In the genomic region with DNA sequence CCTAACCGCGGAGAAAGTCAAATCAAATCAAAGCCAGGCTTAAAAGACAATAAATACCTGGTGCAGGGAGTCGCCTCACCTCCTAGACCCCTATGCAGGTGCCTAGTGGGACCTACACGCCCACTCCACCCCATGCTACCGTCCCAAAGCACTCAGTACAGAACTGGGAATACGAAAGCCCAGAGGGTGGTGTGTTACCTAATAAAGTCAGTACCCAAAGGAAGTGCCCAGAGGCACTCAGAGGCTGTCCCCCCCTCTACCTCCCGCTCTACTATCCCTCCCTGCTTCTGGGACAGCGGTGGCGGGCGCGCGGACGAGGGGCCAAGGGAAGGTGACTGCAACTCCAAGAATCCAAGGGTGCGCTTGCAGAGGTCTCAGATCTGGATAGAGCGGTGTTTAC, we compare ENCODE assay signal across 10 mouse cellular contexts. TPM values are rescaled to one million over a fixed set of nuclear protein-coding genes. Genes with fewer than 3 reads are reported as not detected.
DNase-seq lines count a peak whose midpoint lies in the region; ATAC-seq and TF ChIP-seq lines count a peak whose summit lies in the region.
"Had no signal": no experiment of that assay in that cellular context is flagged by ENCODE, and none has a peak within 500 bp of the region (broad histone marks: within the 10 kb centered on the region; RNA-seq: fewer than 3 reads in every experiment).

No protein-coding gene starts in this region.

- no peaks in the 10 kb centered on the region for H3K36me3 ChIP-seq in heart, embryonic 12.5 days
- H3K36me3 ChIP-seq in ES-E14 (ENCODE audit: control insufficient read depth, insufficient read depth, low read length, poor library complexity, severe bottlenecking), result no peaks in the 10 kb centered on the region
- no peaks in the 10 kb centered on the region for H3K36me3 ChIP-seq in hindbrain, embryonic 12.5 days

- no peak overlapping the region for H3K27ac ChIP-seq in heart, embryonic 12.5 days (ENCODE audit: poor library complexity, severe bottlenecking)
- H3K27ac ChIP-seq in ES-E14 (ENCODE audit: insufficient read depth, low read depth, low read length, poor library complexity, severe bottlenecking), result no peak overlapping the region
- no peak overlapping the region for H3K27ac ChIP-seq in hindbrain, embryonic 12.5 days

- H3K9me3 ChIP-seq in heart, embryonic 12.5 days (replicated peaks), result no peaks in the 10 kb centered on the region
- no peaks in the 10 kb centered on the region for H3K9me3 ChIP-seq in ES-E14 (ENCODE audit: control insufficient read depth, insufficient read depth, low read depth, low read length)
- no peaks in the 10 kb centered on the region for H3K9me3 ChIP-seq in hindbrain, embryonic 12.5 days (replicated peaks)

- H3K9ac ChIP-seq in heart, embryonic 12.5 days, result peak overlapping the region; percentile 52; the same call in 1 of the 2 replicates
- H3K9ac ChIP-seq in ES-E14 (ENCODE audit: insufficient read depth, low read depth, low read length, poor library complexity, severe bottlenecking), result no peak overlapping the region
- H3K9ac ChIP-seq in hindbrain, embryonic 12.5 days, result no peak overlapping the region

- ATAC-seq in heart, embryonic 12.5 days (ENCODE audit: insufficient number of reproducible peaks, low FRiP score), result peak; percentile 20; the same call in 1 of the 2 replicates
- peak; percentile 17; the same call in 1 of the 2 replicates for ATAC-seq in hindbrain, embryonic 12.5 days (ENCODE audit: low FRiP score)
- ATAC-seq in megakaryocyte, adult 5-6 weeks (ENCODE audit: poor library complexity, severe bottlenecking), result 0 out of 2 replicates have a peak, but pooled peaks have one; percentile 8

- in situ Hi-C loops in ES-E14 (cut with MboI; ENCODE audit: low sequenced_read_pairs in 2 of 2, unreplicated experiment in 2 of 2), result no loop called here

- H3K27me3 ChIP-seq in heart, embryonic 12.5 days (replicated peaks), result peaks cover 63% of the 10 kb centered on the region
- peaks cover 53% of the 10 kb centered on the region for H3K27me3 ChIP-seq in hindbrain, embryonic 12.5 days

- no peak for DNase-seq in heart, adult 8-10 months (ENCODE audit: low spot score)
- DNase-seq in ES-E14 (ENCODE audit: low read depth, low spot score), result no peak
- DNase-seq in thymus, postnatal 4 days, result no peak
- no peak for DNase-seq in urinary bladder, adult 18-20 months (ENCODE audit: low spot score in 2 of 2)
- no peak for DNase-seq in embryo, embryonic 10.5 days (ENCODE audit: low spot score)
- DNase-seq: adrenal gland, adult 8-10 months; B cell, adult 2 months had no signal

- H3K4me3 ChIP-seq in heart, embryonic 12.5 days, result peak overlapping the region; percentile 61
- H3K4me3 ChIP-seq in ES-E14 (ENCODE audit: insufficient read depth in 1 of 2, low read depth in 1 of 2, low read length in 2 of 2, poor library complexity in 1 of 2, severe bottlenecking in 1 of 2), result peak overlapping the region; percentile 70 to 72
- peak overlapping the region; percentile 63 for H3K4me3 ChIP-seq in hindbrain, embryonic 12.5 days

- WGBS in heart, embryonic 12.5 days, result 3% methylated on average over 15 of the region's 15 CpGs
- under 1% methylated on average over 15 of the region's 15 CpGs for WGBS in hindbrain, embryonic 12.5 days

- peak overlapping the region; percentile 95 for H3K4me2 ChIP-seq in heart, embryonic 12.5 days
- peak overlapping the region; percentile 98 for H3K4me2 ChIP-seq in hindbrain, embryonic 12.5 days (replicated peaks)

- peaks cover 27% of the 10 kb centered on the region for H3K4me1 ChIP-seq in heart, embryonic 12.5 days (replicated peaks)
- peaks cover 0 to 5% of the 10 kb centered on the region in 2 experiments; a peak in 1 of 4 replicates for H3K4me1 ChIP-seq in ES-E14 (ENCODE audit: control insufficient read depth in 2 of 2, insufficient read depth in 2 of 2, low read length in 2 of 2, poor library complexity in 1 of 2)
- H3K4me1 ChIP-seq in hindbrain, embryonic 12.5 days, result peaks cover 45% of the 10 kb centered on the region

TF ChIP-seq in ES-E14, 5 proteins besides CTCF, POLR2A, EP300 and RAD21:
- TF ChIP-seq HCFC1 (IDR thresholded peaks at IDR 0.05; ENCODE audit: borderline replicate concordance, insufficient read depth, low read length) (no peak), MAFK (IDR thresholded peaks at IDR 0.05; ENCODE audit: insufficient read depth, low read depth, low read length) (no peak), CHD2 (IDR thresholded peaks at IDR 0.05; ENCODE audit: low read depth, low read length) (no peak)
TF ChIP-seq in ES-E14: peak in this region for 0.

RNA-seq across cellular contexts. Expression of a gene that starts 0.5 kb away (rescaled TPM):
- polyA plus RNA-seq in heart, embryonic 12.5 days (2016; fragmentation: Nextera tagmentation; extraction: Ambion mirVana), result 16.0 and 19.4 TPM in 2 replicates
- total RNA-seq in heart, adult 8-10 months (2022), result 1 to 10 TPM; 6.6 to 9.5 (median 7.1) TPM
- 5.6 and 12.7 TPM in 2 replicates for total RNA-seq in ES-E14 (2012; rRNA removed)
- 38.6 and 43.7 TPM in 2 replicates for polyA plus RNA-seq in hindbrain, embryonic 12.5 days (2016; fragmentation: Nextera tagmentation; extraction: Ambion mirVana)
- total RNA-seq in megakaryocyte, adult 5-6 weeks (2015), result not detected in 2 replicates
- 0.04 TPM in 1 of 2 replicates, not detected in the other for total RNA-seq in megakaryocyte, adult 5-6 weeks (2017)

RNA-seq across cellular contexts. Expression of a gene that starts 9.6 kb away (rescaled TPM):
- polyA plus RNA-seq in heart, embryonic 12.5 days (2016; fragmentation: Nextera tagmentation; extraction: Ambion mirVana), result 128 and 135 TPM in 2 replicates
- 100 to 1,000 TPM; 125 to 142 (median 127) TPM for total RNA-seq in heart, adult 8-10 months (2022)
- total RNA-seq in ES-E14 (2012; rRNA removed), result 64.5 and 68.1 TPM in 2 replicates
- polyA plus RNA-seq in hindbrain, embryonic 12.5 days (2016; fragmentation: Nextera tagmentation; extraction: Ambion mirVana), result 154 and 159 TPM in 2 replicates
- total RNA-seq in megakaryocyte, adult 5-6 weeks (2015), result 75.5 and 90.9 TPM in 2 replicates
- 52.4 and 57.3 TPM in 2 replicates for total RNA-seq in megakaryocyte, adult 5-6 weeks (2017)

RNA-seq across cellular contexts. Expression of a gene that starts 27.8 kb away (rescaled TPM):
- 23.5 and 24.1 TPM in 2 replicates for polyA plus RNA-seq in heart, embryonic 12.5 days (2016; fragmentation: Nextera tagmentation; extraction: Ambion mirVana)
- 10 to 100 TPM; 11.9 to 14.6 (median 12.7) TPM for total RNA-seq in heart, adult 8-10 months (2022)
- 24.9 and 29.0 TPM in 2 replicates for total RNA-seq in ES-E14 (2012; rRNA removed)
- polyA plus RNA-seq in hindbrain, embryonic 12.5 days (2016; fragmentation: Nextera tagmentation; extraction: Ambion mirVana), result 41.9 and 42.9 TPM in 2 replicates
- total RNA-seq in megakaryocyte, adult 5-6 weeks (2015), result 9.6 and 9.8 TPM in 2 replicates
- total RNA-seq in megakaryocyte, adult 5-6 weeks (2017), result 3.6 and 5.3 TPM in 2 replicates

RNA-seq across cellular contexts. Expression of a gene that starts 30.0 kb away (rescaled TPM):
- 0.04 and 0.05 TPM in 2 replicates for polyA plus RNA-seq in heart, embryonic 12.5 days (2016; fragmentation: Nextera tagmentation; extraction: Ambion mirVana)
- not detected for total RNA-seq in heart, adult 8-10 months (2022)
- total RNA-seq in ES-E14 (2012; rRNA removed), result 2.6 and 4.5 TPM in 2 replicates
- 1.7 and 2.4 TPM in 2 replicates for polyA plus RNA-seq in hindbrain, embryonic 12.5 days (2016; fragmentation: Nextera tagmentation; extraction: Ambion mirVana)
- total RNA-seq in megakaryocyte, adult 5-6 weeks (2015), result not detected in 2 replicates
- not detected in 2 replicates for total RNA-seq in megakaryocyte, adult 5-6 weeks (2017)
